Mouse (Mus musculus) c-Kit-negative CD71-positive TER-119-positive erythroid progenitor cells, embryonic 14.5 days (primary cell): Measurements from ENCODE around the gene Rc3h2.

Source experiments
- DNase-seq: peaks from one replicate; pipeline ENCODE4 v3.0.0-alpha.2; 2013; ENCODE audit warnings: low read depth, low spot score

Rc3h2 gene

GRCm38 (mm10) chr2:37422306-37423304, at the start of gene Rc3h2:
Gene Rc3h2, minus strand, starts transcription at chr2:37422903.
- DNase-seq = peak; percentile 97

GRCm38 (mm10) chr2:37466266-37466665, 43.6 kb upstream of the Rc3h2 start:
- DNase-seq = no peak

GRCm38 (mm10) chr2:37460707-37461106, 38.0 kb upstream of the Rc3h2 start:
- no peak for DNase-seq

GRCm38 (mm10) chr2:37452376-37452760, 29.7 kb upstream of the Rc3h2 start:
- no peak for DNase-seq

GRCm38 (mm10) chr2:37451667-37452375, 29.1 kb upstream of the Rc3h2 start:
- DNase-seq = peak; percentile 78

- DNase-seq = peak; percentile 87
Observed at GRCm38 (mm10) chr2:37442611-37443591, 20.2 kb upstream of the Rc3h2 start, which contains the start of the genes Zbtb26, Zbtb6 and Rabgap1. Gene Zbtb26, minus strand, starts transcription at chr2:37443135. Gene Zbtb6, minus strand, starts transcription at chr2:37443171. Gene Rabgap1, plus strand, starts transcription at chr2:37443279.

- DNase-seq = no peak
Observed at GRCm38 (mm10) chr2:37431609-37432008, 8.9 kb upstream of the Rc3h2 start.

- DNase-seq = peak; percentile 80
Observed at GRCm38 (mm10) chr2:37430593-37431464, 8.1 kb upstream of the Rc3h2 start.

- DNase-seq = no peak
Observed at GRCm38 (mm10) chr2:37423671-37424070, 968 bp upstream of the Rc3h2 start.

- no peak for DNase-seq
Observed at GRCm38 (mm10) chr2:37421903-37422302, 800 bp downstream of the Rc3h2 start.

GRCm38 (mm10) chr2:37395539-37395938, 27.2 kb downstream of the Rc3h2 start:
- no peak for DNase-seq

GRCm38 (mm10) chr2:37382921-37383320, 39.8 kb downstream of the Rc3h2 start:
- DNase-seq = no peak

- DNase-seq = peak; percentile 48
Observed at GRCm38 (mm10) chr2:37380189-37380588, 42.5 kb downstream of the Rc3h2 start.

- DNase-seq = no peak
Observed at GRCm38 (mm10) chr2:37376018-37376417, 46.7 kb downstream of the Rc3h2 start.

GRCm38 (mm10) chr2:37370651-37371050, 52.1 kb downstream of the Rc3h2 start:
- DNase-seq = no peak

- no peak for DNase-seq
Observed at GRCm38 (mm10) chr2:37359908-37360307, 62.8 kb downstream of the Rc3h2 start.

- DNase-seq = peak; percentile 91
Observed at GRCm38 (mm10) chr2:37358633-37359540, 63.8 kb downstream of the Rc3h2 start, which contains the start of gene Pdcl. Gene Pdcl, minus strand, starts transcription at chr2:37359332.

GRCm38 (mm10) chr2:37355571-37355970, 67.1 kb downstream of the Rc3h2 start:
- no peak for DNase-seq

- no peak for DNase-seq
Observed at GRCm38 (mm10) chr2:37351671-37352070, 71.0 kb downstream of the Rc3h2 start.
